Mouse (Mus musculus): Measurements from ENCODE around the gene Sema4f.

Sema4f gene

GRCm38 (mm10) chr6:82871632-82872331 is 67.8 kb downstream of the Sema4f start:
- WGBS: 23% methylated on average over 5 of the region's 5 CpGs

GRCm38 (mm10) chr6:82868476-82868875 is 71.1 kb downstream of the Sema4f start:
- 72% methylated on average over 5 of the region's 5 CpGs for WGBS

GRCm38 (mm10) chr6:82863380-82863874 is 76.1 kb downstream of the Sema4f start:
- 62% methylated on average over 8 of the region's 8 CpGs for WGBS

GRCm38 (mm10) chr6:82862475-82862874 is 77.1 kb downstream of the Sema4f start:
- 75% methylated on average over 7 of the region's 7 CpGs for WGBS

- whole genome bisulfite sequencing: 61% methylated on average over 3 of the region's 3 CpGs
These were observed 77.5 kb downstream of the Sema4f start for GRCm38 (mm10) chr6:82862042-82862441.
